11 mouse cellular contexts compared by ENCODE assay signal in the genomic region with DNA sequence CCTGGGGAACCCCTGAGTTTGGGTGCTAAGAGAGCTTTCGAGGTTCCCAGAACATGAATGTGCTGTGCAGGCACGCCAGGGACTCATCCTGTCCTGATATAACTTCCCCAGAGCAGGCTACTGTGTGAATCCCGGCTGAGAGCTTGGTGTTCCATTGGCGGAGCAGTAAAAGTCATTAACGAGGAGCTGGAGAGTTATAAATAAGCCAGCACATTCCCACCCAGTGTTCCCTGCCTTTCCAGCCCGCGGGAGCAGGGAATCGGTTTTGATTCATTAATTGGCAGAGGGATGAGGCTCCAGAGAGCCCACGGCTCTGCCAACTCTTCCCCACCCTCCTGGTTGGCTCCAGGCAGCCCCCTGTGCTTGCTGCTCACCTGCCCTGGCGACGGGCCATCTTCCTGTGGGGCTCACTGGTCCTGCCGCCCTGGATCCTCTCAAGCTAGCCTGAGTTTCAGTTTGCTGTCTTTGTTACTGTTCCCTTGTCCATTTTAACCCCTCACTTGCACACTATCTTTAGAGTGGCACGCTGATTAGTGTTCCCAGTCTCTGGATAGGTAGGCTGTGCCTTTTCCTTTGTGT.
DNase-seq lines count a peak whose midpoint lies in the region; ATAC-seq and TF ChIP-seq lines count a peak whose summit lies in the region.
"Had no signal": no experiment of that assay in that cellular context is flagged by ENCODE, and none has a peak within 500 bp of the region (broad histone marks: within the 10 kb centered on the region; RNA-seq: fewer than 3 reads in every experiment).

No protein-coding gene starts in this region.

- no peaks in the 10 kb centered on the region for H3K27me3 ChIP-seq in intestine, embryonic 15.5 days (replicated peaks)
- no peaks in the 10 kb centered on the region for H3K27me3 ChIP-seq in intestine, embryonic 16.5 days (replicated peaks; ENCODE audit: control insufficient read depth, insufficient read depth, low read length)
- H3K27me3 ChIP-seq in forebrain, embryonic 15.5 days: 0 out of 2 replicates have a peak, but pooled peaks cover 2% of the 10 kb centered on the region
- H3K27me3 ChIP-seq in kidney, adult 2 months (replicated peaks; ENCODE audit: control insufficient read depth, insufficient read depth, low read length): no peaks in the 10 kb centered on the region
- peaks cover 64% of the 10 kb centered on the region for H3K27me3 ChIP-seq in limb, embryonic 13.5 days
- H3K27me3 ChIP-seq: embryonic facial prominence, embryonic 12.5 days; liver, embryonic 12.5 days had no signal

- H3K4me2 ChIP-seq in intestine, embryonic 15.5 days (replicated peaks): peak overlapping the region; percentile 17; the same call in 1 of the 2 replicates
- H3K4me2 ChIP-seq in intestine, embryonic 16.5 days (ENCODE audit: low read depth, low read length): no peak overlapping the region
- H3K4me2 ChIP-seq in forebrain, embryonic 15.5 days (replicated peaks): 0 out of 2 replicates have a peak overlapping the region, but pooled peaks have one; percentile 8
- H3K4me2 ChIP-seq in limb, embryonic 13.5 days (replicated peaks): peak overlapping the region; percentile 49
- H3K4me2 ChIP-seq: embryonic facial prominence, embryonic 12.5 days; liver, embryonic 12.5 days had no signal

- no peak overlapping the region for H3K9ac ChIP-seq in intestine, embryonic 15.5 days
- no peak overlapping the region; the same call in 1 of the 2 replicates for H3K9ac ChIP-seq in intestine, embryonic 16.5 days (ENCODE audit: low read depth, low read length)
- no peak overlapping the region for H3K9ac ChIP-seq in forebrain, embryonic 15.5 days (replicated peaks)
- H3K9ac ChIP-seq in limb, embryonic 13.5 days: no peak overlapping the region; the same call in 1 of the 2 replicates
- H3K9ac ChIP-seq: embryonic facial prominence, embryonic 12.5 days; liver, embryonic 12.5 days had no signal

- no peak overlapping the region for H3K4me3 ChIP-seq in intestine, embryonic 15.5 days (replicated peaks)
- no peak overlapping the region for H3K4me3 ChIP-seq in intestine, embryonic 16.5 days (ENCODE audit: low read length)
- no peak overlapping the region for H3K4me3 ChIP-seq in forebrain, embryonic 15.5 days
- peak overlapping the region; percentile 32; the same call in 1 of the 2 replicates for H3K4me3 ChIP-seq in kidney, adult 2 months (ENCODE audit: insufficient read depth, low read depth, low read length)
- no peak overlapping the region for H3K4me3 ChIP-seq in limb, embryonic 13.5 days
- H3K4me3 ChIP-seq: embryonic facial prominence, embryonic 12.5 days; liver, embryonic 12.5 days; myocyte had no signal

- 0 out of 2 replicates have a peak, but pooled peaks cover 3% of the 10 kb centered on the region for H3K4me1 ChIP-seq in intestine, embryonic 15.5 days (replicated peaks)
- no peaks in the 10 kb centered on the region for H3K4me1 ChIP-seq in intestine, embryonic 16.5 days (ENCODE audit: control insufficient read depth, insufficient read depth, low read length)
- peaks cover 9% of the 10 kb centered on the region for H3K4me1 ChIP-seq in forebrain, embryonic 15.5 days
- no peaks in the 10 kb centered on the region for H3K4me1 ChIP-seq in kidney, adult 2 months (ENCODE audit: control insufficient read depth, insufficient read depth, low read length)
- peaks cover 12% of the 10 kb centered on the region for H3K4me1 ChIP-seq in limb, embryonic 13.5 days
- H3K4me1 ChIP-seq: embryonic facial prominence, embryonic 12.5 days; liver, embryonic 12.5 days had no signal

- peak; percentile 19 for DNase-seq in kidney, adult 2 months
- DNase-seq in lung, postnatal 10 days: no peak
- DNase-seq in embryo, embryonic 11 days: no peak
- DNase-seq: heart, postnatal 14 days had no signal

- no peak for TF ChIP-seq CTCF in kidney, adult 2 months (conservative IDR thresholded peaks at IDR 0.05; ENCODE audit: insufficient read depth, insufficient read length, low read depth, low read length)

- no peaks in the 10 kb centered on the region for H3K9me3 ChIP-seq in intestine, embryonic 15.5 days
- H3K9me3 ChIP-seq in intestine, embryonic 16.5 days (ENCODE audit: control insufficient read depth, low read length): no peaks in the 10 kb centered on the region
- no peaks in the 10 kb centered on the region for H3K9me3 ChIP-seq in forebrain, embryonic 15.5 days
- H3K9me3 ChIP-seq in limb, embryonic 13.5 days: no peaks in the 10 kb centered on the region
- H3K9me3 ChIP-seq: embryonic facial prominence, embryonic 12.5 days; liver, embryonic 12.5 days had no signal

- no peaks in the 10 kb centered on the region for H3K36me3 ChIP-seq in intestine, embryonic 15.5 days
- H3K36me3 ChIP-seq in intestine, embryonic 16.5 days (ENCODE audit: control insufficient read depth, insufficient read depth, low read length): no peaks in the 10 kb centered on the region
- no peaks in the 10 kb centered on the region for H3K36me3 ChIP-seq in forebrain, embryonic 15.5 days
- H3K36me3 ChIP-seq in kidney, adult 2 months (ENCODE audit: control insufficient read depth, insufficient read depth, low read length): no peaks in the 10 kb centered on the region
- H3K36me3 ChIP-seq in limb, embryonic 13.5 days: no peaks in the 10 kb centered on the region
- H3K36me3 ChIP-seq: embryonic facial prominence, embryonic 12.5 days; liver, embryonic 12.5 days had no signal

- WGBS in intestine, embryonic 15.5 days: 27% methylated on average over 13 of the region's 13 CpGs
- 34% methylated on average over 13 of the region's 13 CpGs for WGBS in intestine, embryonic 16.5 days
- 31% methylated on average over 13 of the region's 13 CpGs for WGBS in forebrain, embryonic 15.5 days
- 10% methylated on average over 13 of the region's 13 CpGs for WGBS in kidney, adult 2 months
- WGBS in limb, embryonic 13.5 days: 15% methylated on average over 13 of the region's 13 CpGs

- ATAC-seq in intestine, embryonic 15.5 days: no peak
- ATAC-seq in intestine, embryonic 16.5 days: no peak
- no peak; the same call in 1 of the 2 replicates for ATAC-seq in forebrain, embryonic 15.5 days (replicated peaks)
- ATAC-seq in limb, embryonic 13.5 days (ENCODE audit: low FRiP score, low read depth): no peak
- ATAC-seq: liver, embryonic 12.5 days had no signal

- TF ChIP-seq POLR2A in kidney, adult 2 months (IDR thresholded peaks at IDR 0.05; ENCODE audit: low read depth, low read length): no peak

- H3K27ac ChIP-seq in intestine, embryonic 15.5 days: no peak overlapping the region
- no peak overlapping the region for H3K27ac ChIP-seq in intestine, embryonic 16.5 days (ENCODE audit: low read length)
- no peak overlapping the region for H3K27ac ChIP-seq in forebrain, embryonic 15.5 days (replicated peaks)
- no peak overlapping the region for H3K27ac ChIP-seq in kidney, adult 2 months (ENCODE audit: insufficient read depth, low read depth, low read length)
- no peak overlapping the region for H3K27ac ChIP-seq in limb, embryonic 13.5 days
- H3K27ac ChIP-seq: embryonic facial prominence, embryonic 12.5 days; liver, embryonic 12.5 days had no signal
